Mouse (Mus musculus): ENCODE measurements around the gene Dcdc2b.

DNA sequence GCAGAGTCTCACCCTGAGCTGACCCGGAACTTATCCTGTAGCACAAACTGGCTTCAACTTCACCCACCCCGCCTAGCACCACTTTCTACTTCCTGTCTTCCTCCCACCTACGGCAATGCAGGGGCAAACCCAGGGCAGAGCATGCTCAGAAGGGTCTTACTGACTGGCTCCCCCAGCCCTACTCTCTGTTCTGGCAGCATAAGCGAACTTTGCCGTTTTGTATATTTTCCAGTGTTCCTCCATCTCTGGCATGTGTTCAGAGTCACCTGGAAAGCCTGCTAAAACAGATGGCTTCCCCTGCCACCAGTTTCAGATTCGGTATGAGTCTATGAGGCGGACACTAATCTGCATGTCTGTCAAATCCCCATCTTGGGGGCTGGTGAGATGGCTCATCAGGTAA, 33.7 kb downstream of the Dcdc2b start:
- TF ChIP-seq TAL1 (IDR thresholded peaks at IDR 0.05; ENCODE audit: low read length) (no peak), GATA1 (IDR thresholded peaks at IDR 0.05; ENCODE audit: low read length) (no peak)
